27 mouse cellular contexts compared by ENCODE assay signal in genomic region chr15:91597290-91597689, GRCm38 (mm10). TPM values are rescaled to one million over a fixed set of nuclear protein-coding genes. Genes with fewer than 3 reads are reported as not detected.
DNase-seq lines count a peak whose midpoint lies in the region; ATAC-seq lines count a peak whose summit lies in the region.
"Had no signal": no experiment of that assay in that cellular context is flagged by ENCODE, and none has a peak within 500 bp of the region (broad histone marks: within the 10 kb centered on the region; RNA-seq: fewer than 3 reads in every experiment).

No protein-coding gene starts in this region.

- H3K9me3 ChIP-seq in hindbrain, embryonic 16.5 days (ENCODE audit: control insufficient read depth, low read length) = no peaks in the 10 kb centered on the region
- H3K9me3 ChIP-seq in kidney, embryonic 15.5 days (replicated peaks) = no peaks in the 10 kb centered on the region

- no peak overlapping the region for H3K4me2 ChIP-seq in hindbrain, embryonic 16.5 days (ENCODE audit: low read length)
- no peak overlapping the region for H3K4me2 ChIP-seq in kidney, embryonic 15.5 days

- no peak overlapping the region for H3K27ac ChIP-seq in hindbrain, embryonic 16.5 days (ENCODE audit: low read depth, low read length)
- H3K27ac ChIP-seq in kidney, embryonic 15.5 days = no peak overlapping the region

- WGBS in hindbrain, embryonic 16.5 days = 90% methylated on average over 5 of the region's 5 CpGs
- 87% methylated on average over 5 of the region's 5 CpGs for WGBS in kidney, embryonic 15.5 days

- peak; percentile 52 for DNase-seq in 3134 (ENCODE audit: extremely low read depth, insufficient read length, low spot score)
- DNase-seq in 3T3-L1 (ENCODE audit: low read depth, low spot score) = peak; percentile 13
- DNase-seq in ES-CJ7 (ENCODE audit: low read depth, low spot score) = peak; percentile 12
- DNase-seq in R1 (ENCODE audit: low read depth, low spot score) = peak; percentile 52
- DNase-seq in lung, postnatal 4 days = no peak
- no peak for DNase-seq in T-cell, adult 2 months (ENCODE audit: low spot score)
- DNase-seq: adrenal gland, adult 2 months; adrenal gland, adult 8-10 months; adrenal gland, postnatal 10 days; adrenal gland, postnatal 14 days; adrenal gland, postnatal 25 days; adrenal gland, postnatal 36 days; B cell, adult 2 months; cerebellum, adult 11 months; cerebellum, adult 11-12 months; cerebellum, adult 18-20 months; cerebellum, adult 2 months; cerebellum, adult 8-10 months; cerebellum, adult 9-10 months; cerebellum, adult 9-11 months had no signal

- no peak overlapping the region for H3K4me3 ChIP-seq in hindbrain, embryonic 16.5 days (ENCODE audit: low read length)
- H3K4me3 ChIP-seq in kidney, embryonic 15.5 days (replicated peaks) = no peak overlapping the region

- no peak for ATAC-seq in hindbrain, embryonic 16.5 days
- ATAC-seq in kidney, embryonic 15.5 days (replicated peaks; ENCODE audit: low FRiP score) = no peak
- ATAC-seq: activated CD4-positive, CD25-positive, alpha-beta regulatory T cell, adult 4 months; CD4-positive, CD25-positive, alpha-beta regulatory T cell, adult 4 months; Patski had no signal

- H3K9ac ChIP-seq in hindbrain, embryonic 16.5 days (ENCODE audit: low read depth, low read length) = no peak overlapping the region
- no peak overlapping the region for H3K9ac ChIP-seq in kidney, embryonic 15.5 days

- no peaks in the 10 kb centered on the region for H3K27me3 ChIP-seq in hindbrain, embryonic 16.5 days (replicated peaks; ENCODE audit: control insufficient read depth, insufficient read depth, low read length)
- no peaks in the 10 kb centered on the region for H3K27me3 ChIP-seq in kidney, embryonic 15.5 days
- H3K27me3 ChIP-seq: CH12.LX had no signal

- no peaks in the 10 kb centered on the region for H3K4me1 ChIP-seq in hindbrain, embryonic 16.5 days (ENCODE audit: control insufficient read depth, insufficient read depth, low read depth, low read length)
- peaks cover 8% of the 10 kb centered on the region; the same call in 1 of the 2 replicates for H3K4me1 ChIP-seq in kidney, embryonic 15.5 days

- H3K36me3 ChIP-seq in hindbrain, embryonic 16.5 days (ENCODE audit: control insufficient read depth, insufficient read depth, low read length) = no peaks in the 10 kb centered on the region
- no peaks in the 10 kb centered on the region for H3K36me3 ChIP-seq in kidney, embryonic 15.5 days
- H3K36me3 ChIP-seq: G1E had no signal

RNA-seq across cellular contexts. Expression of gene Slc2a13, which starts 24.2 kb away (rescaled TPM):
- polyA plus RNA-seq in hindbrain, embryonic 16.5 days (2015; fragmentation: Nextera tagmentation; extraction: Ambion mirVana) = 4.6 and 4.7 TPM in 2 replicates
- 1.8 and 2.1 TPM in 2 replicates for polyA plus RNA-seq in kidney, embryonic 15.5 days (2015; fragmentation: Nextera tagmentation; extraction: Ambion mirVana)
- polyA plus RNA-seq: CD4-positive, CD25-positive, alpha-beta regulatory T cell, adult 4 months; G1E had no signal

Comparison
In these comparisons a context has a peak if more than half of its experiments do, and no peak if none do; other contexts are left out.
1. DNase-seq: peak in 3134 (single experiment), 3T3-L1 (single experiment), ES-CJ7 (single experiment) and R1 (single experiment); none in lung, postnatal 4 days (0 of 2) and T-cell, adult 2 months (single experiment).